25 mouse cellular contexts compared by ENCODE assay signal in the genomic region with DNA sequence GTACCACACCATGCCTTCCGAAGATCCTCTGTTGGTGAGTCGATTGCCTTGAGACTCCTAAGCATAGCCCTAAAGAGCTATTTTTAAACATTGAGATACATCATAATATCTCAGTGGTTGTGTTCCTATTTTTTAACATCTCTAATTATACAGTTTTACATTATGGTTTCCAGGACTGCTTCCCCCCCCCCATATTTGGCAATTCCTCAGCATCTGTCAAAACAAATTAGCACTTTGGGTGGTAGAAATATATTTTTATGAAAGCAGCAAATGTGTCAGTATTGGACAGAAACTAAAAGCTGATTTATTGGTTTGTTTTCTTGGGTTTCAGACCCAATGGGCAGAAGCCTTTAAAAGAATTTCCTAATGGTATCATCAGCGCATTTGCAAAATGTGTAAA.
DNase-seq lines count a peak whose midpoint lies in the region; ATAC-seq lines count a peak whose summit lies in the region.
"Had no signal": no experiment of that assay in that cellular context is flagged by ENCODE, and none has a peak within 500 bp of the region (broad histone marks: within the 10 kb centered on the region; RNA-seq: fewer than 3 reads in every experiment).

No protein-coding gene starts in this region.

- no peak overlapping the region for H3K27ac ChIP-seq in hindbrain, embryonic 13.5 days
- H3K27ac ChIP-seq in hindbrain, embryonic 14.5 days = no peak overlapping the region
- no peak overlapping the region for H3K27ac ChIP-seq in intestine, embryonic 14.5 days (ENCODE audit: low read depth)
- no peak overlapping the region for H3K27ac ChIP-seq in intestine, embryonic 16.5 days (ENCODE audit: low read length)
- H3K27ac ChIP-seq: embryonic facial prominence, embryonic 10.5 days; embryonic facial prominence, embryonic 13.5 days; forebrain, embryonic 13.5 days; gastrocnemius, adult 2 months; heart, embryonic 15.5 days; hindbrain, embryonic 10.5 days had no signal

- peaks cover 3% of the 10 kb centered on the region; the same call in 1 of the 2 replicates for H3K9me3 ChIP-seq in hindbrain, embryonic 13.5 days
- no peaks in the 10 kb centered on the region for H3K9me3 ChIP-seq in hindbrain, embryonic 14.5 days (ENCODE audit: control insufficient read depth, low read length)
- H3K9me3 ChIP-seq in intestine, embryonic 14.5 days (ENCODE audit: control insufficient read depth, low read length) = no peaks in the 10 kb centered on the region
- H3K9me3 ChIP-seq in intestine, embryonic 16.5 days (ENCODE audit: control insufficient read depth, low read length) = no peaks in the 10 kb centered on the region
- H3K9me3 ChIP-seq: embryonic facial prominence, embryonic 10.5 days; embryonic facial prominence, embryonic 13.5 days; forebrain, embryonic 13.5 days; heart, embryonic 12.5 days; heart, embryonic 15.5 days; hindbrain, embryonic 10.5 days had no signal

- no peak overlapping the region for H3K9ac ChIP-seq in hindbrain, embryonic 13.5 days
- no peak overlapping the region for H3K9ac ChIP-seq in hindbrain, embryonic 14.5 days
- no peak overlapping the region for H3K9ac ChIP-seq in intestine, embryonic 14.5 days (ENCODE audit: low read length)
- H3K9ac ChIP-seq in intestine, embryonic 16.5 days (ENCODE audit: low read depth, low read length) = no peak overlapping the region
- H3K9ac ChIP-seq: embryonic facial prominence, embryonic 13.5 days; forebrain, embryonic 13.5 days; forebrain, postnatal 0 days; heart, embryonic 12.5 days; heart, embryonic 15.5 days had no signal

- no peaks in the 10 kb centered on the region for H3K36me3 ChIP-seq in hindbrain, embryonic 13.5 days
- no peaks in the 10 kb centered on the region for H3K36me3 ChIP-seq in hindbrain, embryonic 14.5 days (replicated peaks; ENCODE audit: control insufficient read depth, insufficient read depth)
- no peaks in the 10 kb centered on the region for H3K36me3 ChIP-seq in intestine, embryonic 14.5 days (ENCODE audit: control insufficient read depth, insufficient read depth, low read length)
- no peaks in the 10 kb centered on the region for H3K36me3 ChIP-seq in intestine, embryonic 16.5 days (ENCODE audit: control insufficient read depth, insufficient read depth, low read length)
- H3K36me3 ChIP-seq: embryonic facial prominence, embryonic 10.5 days; embryonic facial prominence, embryonic 13.5 days; heart, embryonic 12.5 days; heart, embryonic 15.5 days; hindbrain, embryonic 10.5 days had no signal

- WGBS in hindbrain, embryonic 13.5 days = 81% methylated on average over 3 of the region's 3 CpGs
- WGBS in hindbrain, embryonic 14.5 days = 73% methylated on average over 3 of the region's 3 CpGs
- WGBS in intestine, embryonic 14.5 days = 89% methylated on average over 3 of the region's 3 CpGs
- 81% methylated on average over 3 of the region's 3 CpGs for WGBS in intestine, embryonic 16.5 days

- no peak overlapping the region for H3K4me2 ChIP-seq in hindbrain, embryonic 13.5 days
- no peak overlapping the region for H3K4me2 ChIP-seq in hindbrain, embryonic 14.5 days (replicated peaks)
- H3K4me2 ChIP-seq in intestine, embryonic 14.5 days (ENCODE audit: low read length) = no peak overlapping the region
- no peak overlapping the region for H3K4me2 ChIP-seq in intestine, embryonic 16.5 days (ENCODE audit: low read depth, low read length)
- H3K4me2 ChIP-seq: embryonic facial prominence, embryonic 13.5 days; forebrain, embryonic 13.5 days; heart, embryonic 12.5 days; heart, embryonic 15.5 days had no signal

- peak; percentile 66 to 69 for DNase-seq in cerebellum, postnatal 10 days
- no peak for DNase-seq in cerebellum, adult 8-10 months
- DNase-seq in hindbrain, embryonic 14.5 days (ENCODE audit: low spot score) = no peak
- DNase-seq in intestine, embryonic 14.5 days (ENCODE audit: low spot score) = peak; percentile 29
- DNase-seq in heart, adult 11 months = no peak
- DNase-seq: adrenal gland, adult 8-10 months; adrenal gland, postnatal 36 days; embryo, embryonic 11 days; gastrocnemius, adult 2 months; gastrocnemius, postnatal 14 days; heart, adult 18-20 months; heart, postnatal 36 days; kidney, adult 2 months had no signal

- peaks cover 58% of the 10 kb centered on the region for H3K27me3 ChIP-seq in hindbrain, embryonic 13.5 days
- no peaks in the 10 kb centered on the region for H3K27me3 ChIP-seq in hindbrain, embryonic 14.5 days (ENCODE audit: control insufficient read depth, insufficient read depth, low read length)
- H3K27me3 ChIP-seq in intestine, embryonic 14.5 days (replicated peaks; ENCODE audit: control insufficient read depth, insufficient read depth, low read length) = no peaks in the 10 kb centered on the region
- no peaks in the 10 kb centered on the region for H3K27me3 ChIP-seq in intestine, embryonic 16.5 days (replicated peaks; ENCODE audit: control insufficient read depth, insufficient read depth, low read length)
- H3K27me3 ChIP-seq: embryonic facial prominence, embryonic 13.5 days; heart, embryonic 15.5 days had no signal

- ATAC-seq in hindbrain, embryonic 13.5 days (ENCODE audit: low FRiP score) = 0 out of 2 replicates have a peak, but pooled peaks have one; percentile 22
- no peak for ATAC-seq in hindbrain, embryonic 14.5 days (ENCODE audit: low FRiP score)
- ATAC-seq in intestine, embryonic 14.5 days (replicated peaks; ENCODE audit: low FRiP score, low TSS enrichment, low read depth) = no peak
- ATAC-seq in intestine, embryonic 16.5 days = no peak
- ATAC-seq: activated CD4-positive, CD25-positive, alpha-beta regulatory T cell, adult 4 months; intestine, postnatal 0 days had no signal

- peaks cover 21% of the 10 kb centered on the region for H3K4me1 ChIP-seq in hindbrain, embryonic 13.5 days (replicated peaks)
- peaks cover 11% of the 10 kb centered on the region for H3K4me1 ChIP-seq in hindbrain, embryonic 14.5 days (replicated peaks; ENCODE audit: control insufficient read depth, insufficient read depth, low read length)
- no peaks in the 10 kb centered on the region for H3K4me1 ChIP-seq in intestine, embryonic 14.5 days (replicated peaks; ENCODE audit: control insufficient read depth, insufficient read depth, low read length)
- no peaks in the 10 kb centered on the region for H3K4me1 ChIP-seq in intestine, embryonic 16.5 days (ENCODE audit: control insufficient read depth, insufficient read depth, low read length)

- H3K4me3 ChIP-seq in hindbrain, embryonic 13.5 days = no peak overlapping the region
- no peak overlapping the region for H3K4me3 ChIP-seq in hindbrain, embryonic 14.5 days (replicated peaks; ENCODE audit: low read length)
- no peak overlapping the region for H3K4me3 ChIP-seq in intestine, embryonic 14.5 days (ENCODE audit: low read depth, low read length)
- no peak overlapping the region for H3K4me3 ChIP-seq in intestine, embryonic 16.5 days (ENCODE audit: low read length)
- H3K4me3 ChIP-seq: embryonic facial prominence, embryonic 10.5 days; embryonic facial prominence, embryonic 13.5 days; erythroblast, embryonic 14.5 days; forebrain, embryonic 13.5 days; gastrocnemius, adult 2 months; heart, embryonic 12.5 days; heart, embryonic 15.5 days; hindbrain, embryonic 10.5 days had no signal

Comparison
In these comparisons a context has a peak if more than half of its experiments do, and no peak if none do; other contexts are left out.
1. DNase-seq: peak in cerebellum, postnatal 10 days (2 of 2) and intestine, embryonic 14.5 days (single experiment); none in cerebellum, adult 8-10 months (single experiment), hindbrain, embryonic 14.5 days (single experiment) and heart, adult 11 months (single experiment).